Mouse (Mus musculus) liver, embryonic 14.5 days (tissue): ENCODE data around the gene Mthfd1l. TPM values are rescaled to one million over a fixed set of nuclear protein-coding genes. Genes with fewer than 3 reads are reported as not detected.

Source experiments
- ATAC-seq: fragments of 200-750 bp; cut with Nextera tagmentation; 2 replicates; pipeline ENCODE4 v1.8.0; 2017; ENCODE audit warnings: moderate number of reproducible peaks, mild to moderate bottlenecking, moderate library complexity; ENCODE audit not compliant: insufficient read depth
- DNase-seq, 3 experiments: peaks; one replicate each; pipeline ENCODE4 v3.0.0-alpha.2; 2012 to 2013; ENCODE audit warnings: low read depth in 3 of 3, low spot score in 3 of 3
- H3K27ac ChIP-seq: fragments of 300-500 bp; sonication (generic); 2 replicates; pipeline ENCODE4 v1.5.1; 2014; ENCODE audit warnings: moderate library complexity, mild to moderate bottlenecking, control low read depth, inconsistent platforms
- H3K27me3 ChIP-seq: fragments of 300-500 bp; sonication (generic); 2 replicates; pipeline ENCODE4 v1.6.1; 2014; ENCODE audit warnings: mild to moderate bottlenecking, low read length, moderate library complexity; ENCODE audit not compliant: control insufficient read depth, insufficient read depth
- H3K36me3 ChIP-seq: fragments of 300-500 bp; sonication (generic); replicated peaks from 2 replicates; pipeline ENCODE4 v1.6.1; 2014; ENCODE audit warnings: low read depth; ENCODE audit not compliant: control insufficient read depth, insufficient read depth
- H3K4me1 ChIP-seq, 2 experiments: fragments of 200-500 bp in 1 of 2; fragments of 300-500 bp in 1 of 2; sonication (generic) in 1 of 2; replicated peaks; 2 replicates each; pipeline ENCODE4 v1.6.1; 2012 to 2014; ENCODE audit warnings: antibody characterized with exemption in 1 of 2, inconsistent platforms in 1 of 2, low read length in 1 of 2; ENCODE audit not compliant: control insufficient read depth in 2 of 2, insufficient read depth in 2 of 2
- H3K4me2 ChIP-seq: fragments of 300-500 bp; sonication (generic); 2 replicates; pipeline ENCODE4 v1.6.1; 2014; ENCODE audit warnings: low read depth, mild to moderate bottlenecking, control low read depth, moderate library complexity
- H3K4me3 ChIP-seq, 2 experiments: fragments of 200-500 bp in 1 of 2; fragments of 300-500 bp in 1 of 2; sonication (generic) in 1 of 2; 2 replicates each; pipeline ENCODE4 v1.5.1; 2012 to 2014; ENCODE audit warnings: low read depth in 2 of 2, low read length in 2 of 2, mild to moderate bottlenecking in 2 of 2, control low read depth in 1 of 2, inconsistent platforms in 1 of 2, moderate library complexity in 1 of 2; ENCODE audit not compliant: insufficient read depth in 1 of 2
- H3K9ac ChIP-seq: fragments of 300-500 bp; sonication (generic); replicated peaks from 2 replicates; pipeline ENCODE4 v1.6.1; 2014; ENCODE audit warnings: mild to moderate bottlenecking, control low read depth, moderate library complexity
- H3K9me3 ChIP-seq: fragments of 300-500 bp; sonication (generic); 2 replicates; pipeline ENCODE4 v1.6.1; 2016; ENCODE audit warnings: low read length, mixed read lengths; ENCODE audit not compliant: control insufficient read depth
- CTCF ChIP-seq: IDR thresholded peaks from 2 replicates; pipeline ENCODE4 v1.5.1; 2016; ENCODE audit warnings: antibody characterized with exemption, low read depth, control low read depth
- EP300 ChIP-seq: IDR thresholded peaks from 2 replicates; pipeline ENCODE4 v1.6.1; 2016; ENCODE audit warnings: antibody characterized with exemption, low read depth
- WGBS: fragments of 180-500 bp; shearing (Covaris S2); extraction: QIAGEN DNeasy Blood & Tissue Kit; methylation state at CpG from one replicate; pipeline ENCODE4 v1.1.7; 2014; ENCODE audit not compliant: insufficient replicate concordance; 5-methylcytosine and 5-hydroxymethylcytosine counted together
- polyA plus RNA-seq, 2 experiments: library from polyadenylated mRNA; depleted of rRNA in 1 of 2; stranded (reverse) in 1 of 2; unstranded in 1 of 2; fragments of >200 nt; fragmentation: Nextera tagmentation in 1 of 2; extraction: Ambion mirVana in 1 of 2; gene quantifications; 2 replicates each; pipeline versions ENCODE4 v1.2.1 to v1.2.3; 2012 to 2014

Mthfd1l gene
- polyA plus RNA-seq, 2 experiments = 18.5 to 19.2 TPM

GRCm38 (mm10) chr10:4033761-4034160, 60.8 kb downstream of the Mthfd1l start:
- Histone ChIP-seq H3K27ac (no peak overlapping the region), H3K36me3 (peaks cover 28% of the 10 kb centered on the region), H3K9ac (no peak overlapping the region), H3K27me3 (no peaks in the 10 kb centered on the region), H3K4me2 (no peak overlapping the region), H3K9me3 (no peaks in the 10 kb centered on the region), H3K4me1 (no peaks in the 10 kb centered on the region), H3K4me3 (no peak overlapping the region)
- DNase-seq (no peak), ATAC-seq (no peak)
- no peak for TF ChIP-seq CTCF
- no peak for TF ChIP-seq EP300
- WGBS = 83% methylated on average over 9 of the region's 9 CpGs

GRCm38 (mm10) chr10:4036476-4036875, 63.6 kb downstream of the Mthfd1l start:
- H3K27ac ChIP-seq = no peak overlapping the region
- TF ChIP-seq CTCF (no peak), EP300 (no peak)
- H3K4me3 ChIP-seq = no peak overlapping the region
- ATAC-seq (no peak), DNase-seq (no peak)
- no peaks in the 10 kb centered on the region for H3K27me3 ChIP-seq
- WGBS = 84% methylated on average over 7 of the region's 7 CpGs
- H3K9ac ChIP-seq = no peak overlapping the region
- H3K9me3 ChIP-seq = no peaks in the 10 kb centered on the region
- H3K4me2 ChIP-seq = no peak overlapping the region
- H3K4me1 ChIP-seq = no peaks in the 10 kb centered on the region
- peaks cover 19% of the 10 kb centered on the region for H3K36me3 ChIP-seq

- ATAC-seq (peak; percentile 5; the same call in 1 of the 2 replicates), DNase-seq (no peak)
- Histone ChIP-seq H3K9ac (no peak overlapping the region), H3K27me3 (no peaks in the 10 kb centered on the region), H3K27ac (no peak overlapping the region), H3K36me3 (peaks cover 19% of the 10 kb centered on the region), H3K9me3 (no peaks in the 10 kb centered on the region), H3K4me1 (no peaks in the 10 kb centered on the region), H3K4me3 (no peak overlapping the region), H3K4me2 (no peak overlapping the region)
- 62% methylated on average over 3 of the region's 3 CpGs for WGBS
- TF ChIP-seq CTCF = peak; percentile 23; the same call in 1 of the 2 replicates
- no peak for TF ChIP-seq EP300
Observed at GRCm38 (mm10) chr10:4037066-4037465, 64.1 kb downstream of the Mthfd1l start.

DNA sequence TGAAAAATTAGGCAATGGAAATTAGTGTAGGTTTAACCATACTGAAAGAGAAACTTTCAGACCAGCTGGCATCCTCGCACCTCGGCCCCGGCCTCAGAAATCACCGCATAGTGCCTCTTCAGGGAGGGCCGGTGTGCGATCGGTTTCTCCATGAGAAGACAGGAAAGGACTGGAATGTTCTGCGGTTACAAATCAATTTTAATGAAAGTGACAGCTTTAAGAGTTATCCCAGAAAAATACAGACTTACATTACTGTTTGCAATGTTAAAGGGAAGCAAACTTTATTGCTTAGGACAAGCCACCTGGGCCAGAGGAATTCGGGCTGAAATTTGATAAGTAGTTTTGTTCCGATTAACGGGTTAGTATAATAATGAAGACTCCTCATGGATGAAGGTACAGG, 65.7 kb downstream of the Mthfd1l start:
- H3K4me3 ChIP-seq = no peak overlapping the region
- H3K9me3 ChIP-seq = no peaks in the 10 kb centered on the region
- peaks cover 22% of the 10 kb centered on the region for H3K36me3 ChIP-seq
- ATAC-seq = no peak
- H3K9ac ChIP-seq = no peak overlapping the region
- TF ChIP-seq EP300 (no peak), CTCF (no peak)
- no peaks in the 10 kb centered on the region for H3K27me3 ChIP-seq
- no peaks in the 10 kb centered on the region for H3K4me1 ChIP-seq
- H3K27ac ChIP-seq = no peak overlapping the region
- no peak overlapping the region for H3K4me2 ChIP-seq
- no peak for DNase-seq
- WGBS = 92% methylated on average over 11 of the region's 11 CpGs

DNA sequence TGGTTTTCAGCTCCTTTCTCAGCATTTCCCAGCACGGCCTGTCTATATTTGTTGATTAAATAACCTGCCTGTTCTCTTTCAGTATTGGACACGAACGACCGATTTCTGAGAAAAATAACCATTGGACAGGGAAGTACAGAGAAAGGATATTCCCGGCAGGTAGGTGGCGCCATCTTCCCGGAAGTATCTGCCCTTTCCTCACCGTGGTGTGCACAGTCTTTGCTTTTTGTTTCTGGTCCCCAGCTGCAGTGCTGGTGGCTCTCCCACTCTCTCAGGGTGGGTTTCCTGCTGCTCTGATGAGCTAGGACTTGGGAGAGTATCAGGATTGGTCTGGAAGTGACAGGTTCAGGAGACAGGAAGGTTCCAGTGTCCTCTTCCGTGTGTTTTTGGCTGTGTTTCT, 68.8 kb downstream of the Mthfd1l start:
- H3K9me3 ChIP-seq = no peaks in the 10 kb centered on the region
- H3K4me3 ChIP-seq = no peak overlapping the region
- no peak overlapping the region for H3K9ac ChIP-seq
- peaks cover 6% of the 10 kb centered on the region for H3K36me3 ChIP-seq
- H3K27ac ChIP-seq = no peak overlapping the region
- WGBS = 63% methylated on average over 9 of the region's 9 CpGs
- TF ChIP-seq EP300 = no peak
- TF ChIP-seq CTCF = peak; percentile 67
- DNase-seq (no peak), ATAC-seq (no peak)
- no peak overlapping the region for H3K4me2 ChIP-seq
- no peaks in the 10 kb centered on the region for H3K27me3 ChIP-seq
- H3K4me1 ChIP-seq = no peaks in the 10 kb centered on the region
